Mouse (Mus musculus): ENCODE measurements around the gene Hsd17b11. TPM values are rescaled to one million over a fixed set of nuclear protein-coding genes. Genes with fewer than 3 reads are reported as not detected.
"Not testable (repeated sequence)": the region's sequence is repeated elsewhere in the genome, so short reads cannot be mapped to it uniquely, and the experiment has no call there.

The Hsd17b11 gene
- polyA plus RNA-seq, 1 experiment from 2014 or later = 2.6 TPM

DNA sequence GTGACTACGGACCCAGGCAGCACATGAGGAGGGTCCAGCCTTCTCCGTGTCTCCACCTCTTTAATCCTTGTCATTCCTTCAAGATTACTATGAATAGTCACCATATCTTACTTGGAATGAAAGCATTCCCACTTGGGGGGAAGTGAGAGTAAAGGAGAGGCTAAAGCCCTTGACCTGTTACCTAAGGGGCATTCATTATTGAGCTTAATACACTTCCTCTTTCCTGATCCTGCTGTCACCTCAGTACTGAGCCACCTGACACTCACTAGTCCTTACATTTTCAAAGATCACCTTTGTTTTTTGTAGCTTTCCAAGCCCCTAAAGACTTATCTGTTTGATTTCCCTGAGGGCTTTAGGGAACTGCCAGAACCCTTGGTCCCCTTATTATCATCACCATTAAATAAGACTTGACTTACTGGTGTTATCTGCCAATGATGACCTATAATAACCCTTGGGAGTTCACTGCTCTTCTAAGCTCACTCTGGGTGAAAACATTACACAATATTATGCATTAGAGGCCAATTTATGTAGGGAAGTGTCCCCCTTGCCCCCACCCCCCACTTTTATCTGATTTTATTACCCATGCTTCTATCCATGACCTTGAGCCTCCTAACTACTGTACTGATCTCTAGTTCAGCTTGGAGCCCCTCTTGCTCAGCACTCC, 10.8 kb upstream of the Hsd17b11 start:
- H3K27ac ChIP-seq = no peak overlapping the region
- H3K4me1 ChIP-seq (replicated peaks) = no peaks in the 10 kb centered on the region
- WGBS = 92% methylated on average over 2 of the region's 2 CpGs

DNA sequence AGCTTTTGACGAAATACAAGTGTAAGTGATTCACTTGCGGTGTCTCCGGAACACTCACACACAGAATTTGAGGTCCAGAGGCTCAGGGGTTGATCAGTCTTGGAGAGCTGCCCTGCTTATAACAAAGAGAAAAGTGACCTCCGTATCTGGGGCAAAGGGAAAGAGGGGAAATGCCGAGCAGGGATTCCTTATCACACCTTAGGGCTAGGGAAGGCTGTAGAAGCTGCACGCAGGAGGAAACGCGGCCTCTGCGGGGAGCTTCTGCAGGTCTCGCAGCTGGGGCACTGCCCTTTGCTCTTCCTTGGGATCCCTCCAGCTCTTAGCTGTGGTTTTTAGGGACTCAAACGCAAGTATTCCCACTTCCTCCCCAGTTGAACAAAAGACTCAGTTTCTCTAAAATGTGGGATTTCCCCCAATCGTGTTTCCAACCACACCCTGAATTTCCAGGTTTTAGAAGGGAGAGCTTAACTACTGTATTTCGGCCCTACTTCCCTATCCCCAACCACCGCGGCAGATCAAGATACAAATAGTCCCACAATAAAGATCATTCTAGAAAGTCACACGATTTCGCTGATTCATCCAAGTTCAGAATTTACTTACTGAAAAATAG, 3.6 kb upstream of the Hsd17b11 start:
- Histone ChIP-seq H3K27me3 (peaks cover 7% of the 10 kb centered on the region; the same call in 1 of the 2 replicates), H3K36me3 (no peaks in the 10 kb centered on the region), H3K9ac (replicated peaks) (no peak overlapping the region), H3K4me3 (replicated peaks) (no peak overlapping the region), H3K4me2 (no peak overlapping the region), H3K27ac (no peak overlapping the region), H3K4me1 (replicated peaks) (peaks cover 16% of the 10 kb centered on the region), H3K9me3 (no peaks in the 10 kb centered on the region)
- 44% methylated on average over 17 of the region's 17 CpGs for WGBS
- ATAC-seq (ENCODE audit: insufficient number of reproducible peaks, insufficient read depth, low FRiP score, low TSS enrichment, low read depth) = no peak

More for the DNA sequence above, 10.8 kb upstream of the Hsd17b11 start:
- Histone ChIP-seq H3K9me3 (no peaks in the 10 kb centered on the region), H3K9ac (replicated peaks) (no peak overlapping the region), H3K4me3 (replicated peaks) (no peak overlapping the region), H3K4me2 (no peak overlapping the region), H3K36me3 (no peaks in the 10 kb centered on the region), H3K27me3 (no peaks in the 10 kb centered on the region)
- no peak for ATAC-seq (ENCODE audit: insufficient number of reproducible peaks, insufficient read depth, low FRiP score, low TSS enrichment, low read depth)

DNA sequence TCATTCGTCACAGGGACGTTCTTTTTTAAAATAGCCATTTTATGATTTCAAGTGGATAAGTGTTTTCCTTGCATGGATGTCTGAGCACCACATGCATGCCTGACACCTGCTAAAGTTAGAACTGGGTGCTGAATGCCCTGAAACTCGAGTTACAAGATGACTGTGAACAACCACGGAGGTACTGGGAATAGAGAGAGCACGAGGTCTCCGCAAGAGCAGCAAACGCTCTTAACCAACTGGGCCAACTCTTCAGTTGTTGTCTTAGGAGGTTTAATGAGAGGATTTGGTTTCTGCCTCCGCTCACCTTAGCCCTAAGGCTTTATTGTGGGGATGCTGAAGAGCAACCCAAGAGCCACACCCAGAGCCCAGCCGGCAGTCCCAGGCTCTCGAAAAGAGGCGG, 3.0 kb upstream of the Hsd17b11 start:
- no peak overlapping the region for H3K4me2 ChIP-seq
- 64% methylated on average over 11 of the region's 11 CpGs for WGBS
- H3K9ac ChIP-seq (replicated peaks) = no peak overlapping the region
- no peak overlapping the region for H3K4me3 ChIP-seq (replicated peaks)
- H3K4me1 ChIP-seq (replicated peaks) = peaks cover 21% of the 10 kb centered on the region
- H3K36me3 ChIP-seq = no peaks in the 10 kb centered on the region
- no peak overlapping the region for H3K27ac ChIP-seq
- H3K27me3 ChIP-seq = peaks cover 7% of the 10 kb centered on the region; the same call in 1 of the 2 replicates
- no peaks in the 10 kb centered on the region for H3K9me3 ChIP-seq
- no peak for ATAC-seq (ENCODE audit: insufficient number of reproducible peaks, insufficient read depth, low FRiP score, low TSS enrichment, low read depth)

DNA sequence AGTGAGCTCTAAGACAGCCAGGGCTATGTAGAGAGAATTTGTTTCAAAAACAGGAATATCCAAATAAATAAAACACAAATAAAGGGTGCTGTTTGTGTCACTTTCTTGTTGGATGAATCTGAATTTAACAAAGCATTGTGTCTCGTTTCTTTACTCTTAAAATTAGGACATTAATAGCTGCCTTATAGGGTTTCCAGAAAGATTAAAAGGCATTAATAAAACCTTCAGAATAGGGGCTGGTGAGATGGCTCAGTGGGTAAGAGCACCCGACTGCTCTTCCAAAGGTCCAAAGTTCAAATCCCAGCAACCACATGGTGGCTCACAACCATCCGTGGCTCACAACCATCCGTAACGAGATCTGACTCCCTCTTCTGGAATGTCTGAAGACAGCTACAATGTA, 2.5 kb upstream of the Hsd17b11 start:
- not testable (repeated sequence) for H3K27me3 ChIP-seq
- WGBS = 76% methylated on average over 5 of the region's 5 CpGs

DNA sequence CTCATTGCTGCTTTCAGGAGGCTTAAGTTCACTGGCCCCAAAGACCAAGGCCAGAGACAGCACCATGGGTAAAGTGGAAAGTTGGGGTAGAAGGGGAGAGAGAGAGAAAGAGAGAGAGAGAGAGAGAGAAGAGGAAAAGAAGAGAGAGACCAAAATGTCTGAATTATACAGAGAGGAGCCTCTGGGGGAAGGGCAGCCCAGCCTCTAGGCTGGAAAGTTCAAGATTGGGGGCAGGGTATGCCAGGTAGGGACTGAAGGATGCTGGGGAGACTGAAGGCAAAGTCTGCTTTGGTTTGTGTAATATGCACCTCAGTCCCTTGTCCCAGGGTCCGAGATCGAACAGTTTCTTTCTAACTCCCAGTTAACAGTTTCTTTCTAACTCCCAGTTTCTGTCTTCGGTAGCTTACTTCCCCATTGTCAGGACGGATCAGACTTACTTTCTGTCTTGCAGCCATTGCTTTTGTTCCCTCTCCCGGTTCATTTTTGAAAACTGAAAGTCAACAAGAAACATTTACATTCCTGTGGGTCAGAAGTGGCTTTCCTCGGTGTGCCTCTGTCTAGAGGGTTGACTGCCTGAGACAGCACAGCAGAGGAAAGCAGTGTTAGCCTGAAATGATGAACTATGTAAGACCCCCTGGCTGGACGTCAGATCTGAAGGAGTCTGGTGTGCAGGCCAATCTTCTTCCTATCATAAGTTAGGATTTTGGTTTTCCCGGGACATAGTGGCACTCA, 1.7 kb upstream of the Hsd17b11 start:
- WGBS = 86% methylated on average over 8 of the region's 8 CpGs

More for the DNA sequence above, 2.5 kb upstream of the Hsd17b11 start:
- not testable (repeated sequence) for H3K9me3 ChIP-seq; H3K9ac ChIP-seq (replicated peaks); H3K4me3 ChIP-seq (replicated peaks); H3K36me3 ChIP-seq; ATAC-seq (ENCODE audit: insufficient number of reproducible peaks, insufficient read depth, low FRiP score, low TSS enrichment, low read depth); H3K27ac ChIP-seq; H3K4me2 ChIP-seq
- peaks cover 26% of the 10 kb centered on the region for H3K4me1 ChIP-seq (replicated peaks)

DNA sequence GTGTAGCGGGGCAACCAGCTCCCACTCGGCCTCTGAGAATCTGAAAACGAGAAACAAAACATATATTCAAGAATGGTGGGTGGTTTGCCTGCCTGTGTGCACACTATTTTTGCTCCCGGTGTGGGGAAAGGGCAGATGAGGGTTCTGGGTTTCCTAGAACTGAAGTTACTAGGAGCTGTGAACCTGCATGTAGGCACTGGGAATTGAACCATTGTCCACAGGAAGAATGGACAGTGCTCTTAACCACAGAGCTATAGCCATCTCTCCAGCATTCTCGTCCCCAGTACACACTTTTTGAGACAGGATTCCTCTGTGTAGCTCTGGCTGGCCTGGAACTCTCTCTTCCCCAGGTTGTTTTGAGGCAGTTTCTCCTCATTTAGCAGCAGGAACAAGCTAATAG, 839 bp upstream of the Hsd17b11 start:
- Histone ChIP-seq H3K4me3 (replicated peaks) (peak overlapping the region; percentile 49), H3K9ac (replicated peaks) (no peak overlapping the region; the same call in 1 of the 2 replicates), H3K9me3 (no peaks in the 10 kb centered on the region), H3K27ac (no peak overlapping the region), H3K36me3 (peaks cover 3% of the 10 kb centered on the region), H3K4me1 (replicated peaks) (peaks cover 26% of the 10 kb centered on the region), H3K4me2 (peak overlapping the region; percentile 72), H3K27me3 (peaks cover 7% of the 10 kb centered on the region; the same call in 1 of the 2 replicates)
- 31% methylated on average over 5 of the region's 5 CpGs for WGBS
- ATAC-seq (ENCODE audit: insufficient number of reproducible peaks, insufficient read depth, low FRiP score, low TSS enrichment, low read depth) = no peak

More for the DNA sequence above, 1.7 kb upstream of the Hsd17b11 start:
- no peaks in the 10 kb centered on the region for H3K9me3 ChIP-seq
- ATAC-seq (ENCODE audit: insufficient number of reproducible peaks, insufficient read depth, low FRiP score, low TSS enrichment, low read depth) = no peak
- no peak overlapping the region for H3K9ac ChIP-seq (replicated peaks)
- H3K36me3 ChIP-seq = no peaks in the 10 kb centered on the region
- no peak overlapping the region for H3K4me2 ChIP-seq
- peaks cover 7% of the 10 kb centered on the region; the same call in 1 of the 2 replicates for H3K27me3 ChIP-seq
- H3K4me3 ChIP-seq (replicated peaks) = no peak overlapping the region
- H3K4me1 ChIP-seq (replicated peaks) = peaks cover 26% of the 10 kb centered on the region
- H3K27ac ChIP-seq = no peak overlapping the region

DNA sequence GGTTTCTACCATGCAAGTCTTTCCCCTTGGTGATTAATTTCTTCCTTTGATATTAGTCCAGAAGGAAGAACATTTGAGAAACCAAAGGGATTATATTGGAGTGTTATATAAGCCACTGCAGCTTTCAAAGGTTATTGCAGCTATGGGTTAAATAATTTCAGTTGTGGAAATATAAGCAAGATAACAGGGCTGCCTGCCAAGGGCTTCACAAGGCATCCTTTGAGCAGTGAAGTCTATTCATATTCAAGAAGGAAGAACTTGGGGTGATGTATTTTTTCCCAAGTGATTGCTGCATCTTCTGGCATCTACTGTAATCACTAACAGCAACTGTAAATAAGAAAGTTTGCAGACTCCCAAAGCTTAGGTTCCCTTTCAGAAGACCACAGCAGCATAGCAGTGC, 10.3 kb downstream of the Hsd17b11 start:
- no peak overlapping the region for H3K27ac ChIP-seq
- no peaks in the 10 kb centered on the region for H3K4me1 ChIP-seq (replicated peaks)
- ATAC-seq (ENCODE audit: insufficient number of reproducible peaks, insufficient read depth, low FRiP score, low TSS enrichment, low read depth) = no peak
- no peaks in the 10 kb centered on the region for H3K27me3 ChIP-seq
- H3K4me3 ChIP-seq (replicated peaks) = no peak overlapping the region
- no peaks in the 10 kb centered on the region for H3K9me3 ChIP-seq
- H3K9ac ChIP-seq (replicated peaks) = no peak overlapping the region
- no peak overlapping the region for H3K4me2 ChIP-seq
- peaks cover 9% of the 10 kb centered on the region; the same call in 1 of the 2 replicates for H3K36me3 ChIP-seq

DNA sequence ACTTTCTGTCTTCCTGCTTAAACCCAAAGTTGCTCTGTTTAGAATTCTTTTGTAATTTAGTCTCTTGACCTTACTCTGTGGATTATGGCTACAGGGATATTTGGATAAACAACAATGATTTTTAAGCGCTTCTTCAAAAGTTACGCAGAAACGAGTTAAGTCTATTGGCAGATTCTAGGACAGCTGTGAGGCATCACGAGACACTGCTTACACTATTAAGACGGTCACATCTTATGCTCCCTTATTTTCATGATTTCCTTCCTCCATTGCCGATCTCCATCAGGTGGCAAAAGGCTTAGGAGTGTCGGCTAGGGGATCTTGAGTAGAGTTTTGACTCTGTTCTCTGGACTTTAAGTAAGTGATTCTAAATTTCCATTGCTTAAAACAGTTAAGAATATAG, 11.5 kb downstream of the Hsd17b11 start:
- Histone ChIP-seq H3K4me2 (no peak overlapping the region), H3K9ac (replicated peaks) (no peak overlapping the region), H3K27ac (no peak overlapping the region), H3K4me1 (replicated peaks) (no peaks in the 10 kb centered on the region), H3K36me3 (peaks cover 6% of the 10 kb centered on the region; the same call in 1 of the 2 replicates), H3K4me3 (replicated peaks) (no peak overlapping the region), H3K9me3 (no peaks in the 10 kb centered on the region), H3K27me3 (no peaks in the 10 kb centered on the region)
- ATAC-seq (ENCODE audit: insufficient number of reproducible peaks, insufficient read depth, low FRiP score, low TSS enrichment, low read depth) = no peak
- 93% methylated on average over 7 of the region's 7 CpGs for WGBS

DNA sequence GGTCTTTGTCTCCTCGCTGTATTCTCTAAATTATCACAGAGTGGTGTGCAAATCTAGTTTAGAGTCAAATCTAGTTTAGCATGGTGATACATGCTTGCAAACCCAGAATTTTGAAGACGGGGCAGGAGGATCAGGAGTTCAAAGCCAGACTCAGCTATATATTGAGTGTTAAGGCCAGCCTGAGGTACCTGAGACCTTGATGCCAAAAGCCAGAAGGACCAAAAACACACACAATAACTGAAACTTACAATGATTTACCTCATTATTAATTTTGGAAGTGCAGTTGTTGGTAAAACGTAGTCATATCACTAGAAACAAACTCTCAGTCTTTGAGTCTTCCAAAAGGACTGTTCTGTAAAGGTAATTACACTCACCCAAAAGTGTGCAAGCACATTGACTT, 12.3 kb downstream of the Hsd17b11 start:
- WGBS = 89% methylated on average over 3 of the region's 3 CpGs
- ATAC-seq (ENCODE audit: insufficient number of reproducible peaks, insufficient read depth, low FRiP score, low TSS enrichment, low read depth) = no peak

DNA sequence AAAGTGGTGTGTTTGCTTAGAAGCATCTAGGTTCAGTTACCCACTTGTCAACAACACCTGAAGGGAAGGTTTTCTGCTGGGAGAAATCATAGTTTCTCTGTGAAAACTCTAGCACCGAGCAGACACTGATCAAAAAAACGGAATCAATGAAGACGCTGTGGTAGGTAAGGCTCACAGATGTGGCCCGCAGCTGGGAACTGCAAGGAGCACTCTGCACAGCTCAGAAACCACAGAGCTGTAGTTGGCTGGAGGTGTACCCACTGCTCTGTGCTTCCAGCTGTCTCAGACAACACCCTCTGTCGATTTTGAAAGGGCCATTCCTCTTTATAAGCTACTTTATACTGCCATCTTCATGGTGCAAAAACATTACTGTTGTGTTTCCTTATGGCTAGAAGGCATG, 13.9 kb downstream of the Hsd17b11 start:
- ATAC-seq (ENCODE audit: insufficient number of reproducible peaks, insufficient read depth, low FRiP score, low TSS enrichment, low read depth) = no peak
- peaks cover 6% of the 10 kb centered on the region; the same call in 1 of the 2 replicates for H3K36me3 ChIP-seq
- 68% methylated on average over 5 of the region's 5 CpGs for WGBS
- H3K27me3 ChIP-seq = no peaks in the 10 kb centered on the region
- H3K9ac ChIP-seq (replicated peaks) = no peak overlapping the region
- peaks cover 5% of the 10 kb centered on the region; the same call in 1 of the 2 replicates for H3K4me1 ChIP-seq (replicated peaks)
- no peak overlapping the region for H3K4me2 ChIP-seq
- H3K4me3 ChIP-seq (replicated peaks) = no peak overlapping the region
- no peaks in the 10 kb centered on the region for H3K9me3 ChIP-seq
- H3K27ac ChIP-seq = no peak overlapping the region

More for the DNA sequence above, 12.3 kb downstream of the Hsd17b11 start:
- H3K9me3 ChIP-seq = no peaks in the 10 kb centered on the region
- peaks cover 6% of the 10 kb centered on the region; the same call in 1 of the 2 replicates for H3K36me3 ChIP-seq
- no peak overlapping the region for H3K4me2 ChIP-seq
- H3K4me3 ChIP-seq (replicated peaks) = no peak overlapping the region
- H3K27ac ChIP-seq = no peak overlapping the region
- no peaks in the 10 kb centered on the region for H3K4me1 ChIP-seq (replicated peaks)
- no peak overlapping the region for H3K9ac ChIP-seq (replicated peaks)
- no peaks in the 10 kb centered on the region for H3K27me3 ChIP-seq

DNA sequence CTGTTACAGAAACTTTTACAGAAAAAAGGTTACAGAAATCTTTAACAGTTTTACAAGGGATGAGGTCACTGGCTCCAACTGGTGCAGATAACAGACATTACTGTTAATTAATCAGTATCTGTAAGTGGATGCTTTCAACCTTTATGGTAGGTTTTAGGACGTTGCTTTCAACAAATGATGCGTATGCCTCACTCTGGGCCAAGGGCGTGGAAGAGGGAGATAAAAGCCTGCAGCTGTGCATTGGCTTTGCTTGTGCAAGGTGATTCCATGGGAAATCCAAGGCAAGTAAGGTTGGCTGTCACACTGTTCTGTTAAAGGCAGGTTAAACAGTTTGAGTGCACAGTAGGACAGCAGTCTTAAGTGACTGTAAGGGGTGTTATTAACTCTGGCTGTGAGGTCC, 14.9 kb downstream of the Hsd17b11 start:
- H3K4me3 ChIP-seq (replicated peaks) = no peak overlapping the region
- H3K27ac ChIP-seq = no peak overlapping the region
- H3K36me3 ChIP-seq = peaks cover 6% of the 10 kb centered on the region; the same call in 1 of the 2 replicates
- no peaks in the 10 kb centered on the region for H3K9me3 ChIP-seq
- H3K9ac ChIP-seq (replicated peaks) = no peak overlapping the region
- ATAC-seq (ENCODE audit: insufficient number of reproducible peaks, insufficient read depth, low FRiP score, low TSS enrichment, low read depth) = no peak
- peaks cover 5% of the 10 kb centered on the region; the same call in 1 of the 2 replicates for H3K4me1 ChIP-seq (replicated peaks)
- no peak overlapping the region for H3K4me2 ChIP-seq
- 71% methylated on average over 3 of the region's 3 CpGs for WGBS
- H3K27me3 ChIP-seq = no peaks in the 10 kb centered on the region

All from limb, embryonic 12.5 days (tissue).